Mouse (Mus musculus) retina, postnatal 1 day (tissue): ENCODE results near the gene Eif2a.
"Not testable (repeated sequence)": the region's sequence is repeated elsewhere in the genome, so short reads cannot be mapped to it uniquely, and the experiment has no call there.

Experiments used
- DNase-seq: peaks from one replicate; pipeline ENCODE4 v3.0.0-alpha.2; 2012

Gene Eif2a

GRCm38 (mm10) chr3:58523386-58523785 is 2.2 kb upstream of the Eif2a start:
- no peak for DNase-seq

- no peak for DNase-seq
Measured at GRCm38 (mm10) chr3:58524246-58524645, 1.4 kb upstream of the Eif2a start.

- DNase-seq, result no peak
Measured at GRCm38 (mm10) chr3:58525166-58525565, 455 bp upstream of the Eif2a start.

GRCm38 (mm10) chr3:58526408-58526737 is 752 bp downstream of the Eif2a start:
- DNase-seq, result no peak

- no peak for DNase-seq
Measured at GRCm38 (mm10) chr3:58536573-58536972, 11.0 kb downstream of the Eif2a start.

- DNase-seq, result no peak
Measured at GRCm38 (mm10) chr3:58552001-58552811, 26.6 kb downstream of the Eif2a start.

GRCm38 (mm10) chr3:58556649-58557048 is 31.0 kb downstream of the Eif2a start:
- DNase-seq, result no peak

GRCm38 (mm10) chr3:58559887-58560286 is 34.3 kb downstream of the Eif2a start:
- DNase-seq, result no peak

GRCm38 (mm10) chr3:58561437-58561836 is 35.8 kb downstream of the Eif2a start:
- DNase-seq, result no peak

GRCm38 (mm10) chr3:58570821-58571220 is 45.2 kb downstream of the Eif2a start:
- DNase-seq, result no peak

GRCm38 (mm10) chr3:58576137-58577066 is 50.8 kb downstream of the Eif2a start, which contains the start of gene Selenot:
Gene Selenot (plus strand): TSS chr3:58576636.
- peak; percentile 97 for DNase-seq

- DNase-seq, result no peak
Measured at GRCm38 (mm10) chr3:58577067-58577503, 51.5 kb downstream of the Eif2a start.

- peak; percentile 12 for DNase-seq
Measured at GRCm38 (mm10) chr3:58577506-58578050, 52.0 kb downstream of the Eif2a start.

GRCm38 (mm10) chr3:58581530-58581929 is 55.9 kb downstream of the Eif2a start:
- DNase-seq, result no peak

GRCm38 (mm10) chr3:58582297-58582696 is 56.7 kb downstream of the Eif2a start:
- no peak for DNase-seq

GRCm38 (mm10) chr3:58582788-58583426 is 57.3 kb downstream of the Eif2a start:
- DNase-seq, result no peak

- not testable (repeated sequence) for DNase-seq
Measured at GRCm38 (mm10) chr3:58590544-58590943, 64.9 kb downstream of the Eif2a start.

GRCm38 (mm10) chr3:58592666-58593065 is 67.0 kb downstream of the Eif2a start:
- not testable (repeated sequence) for DNase-seq

GRCm38 (mm10) chr3:58593623-58594022 is 68.0 kb downstream of the Eif2a start:
- no peak for DNase-seq
